Mouse (Mus musculus): Measurements from ENCODE around the gene Dpp6. TPM values are rescaled to one million over a fixed set of nuclear protein-coding genes. Genes with fewer than 3 reads are reported as not detected.
A peak's percentile ranks its signal among the peaks of the same experiment; 100 is the strongest.

Dpp6 gene
- polyA plus RNA-seq, 1 experiment from 2014 or later, result 86.2 TPM

DNA sequence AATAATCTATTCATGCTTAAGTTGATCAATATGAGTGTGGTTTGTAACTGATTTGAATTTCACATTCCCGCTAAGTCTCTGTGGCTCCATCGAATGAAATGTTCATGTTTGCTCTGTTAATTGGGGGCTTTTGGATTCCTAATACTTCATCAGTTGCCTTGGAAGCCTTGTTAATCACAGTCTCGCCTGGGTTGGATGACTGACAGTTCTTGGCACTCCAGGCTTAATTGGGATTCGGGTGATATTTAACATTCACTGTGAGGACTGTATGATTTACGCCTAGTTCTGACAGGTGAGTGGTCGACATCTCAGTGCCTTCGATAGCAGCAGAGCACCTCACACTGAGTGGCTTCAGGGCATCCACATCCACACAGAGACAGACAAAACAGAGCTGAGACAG, 90.1 kb downstream of the Dpp6 start:
- 55% methylated on average over 7 of the region's 7 CpGs for WGBS
- Histone ChIP-seq H3K4me3 (peak overlapping the region; percentile 48), H3K4me1 (replicated peaks) (peaks cover 36% of the 10 kb centered on the region), H3K27me3 (no peaks in the 10 kb centered on the region), H3K27ac (replicated peaks) (no peak overlapping the region), H3K9ac (no peak overlapping the region), H3K4me2 (peak overlapping the region; percentile 67), H3K9me3 (no peaks in the 10 kb centered on the region), H3K36me3 (no peaks in the 10 kb centered on the region)
- no peak for ATAC-seq (ENCODE audit: low FRiP score, low read depth)

DNA sequence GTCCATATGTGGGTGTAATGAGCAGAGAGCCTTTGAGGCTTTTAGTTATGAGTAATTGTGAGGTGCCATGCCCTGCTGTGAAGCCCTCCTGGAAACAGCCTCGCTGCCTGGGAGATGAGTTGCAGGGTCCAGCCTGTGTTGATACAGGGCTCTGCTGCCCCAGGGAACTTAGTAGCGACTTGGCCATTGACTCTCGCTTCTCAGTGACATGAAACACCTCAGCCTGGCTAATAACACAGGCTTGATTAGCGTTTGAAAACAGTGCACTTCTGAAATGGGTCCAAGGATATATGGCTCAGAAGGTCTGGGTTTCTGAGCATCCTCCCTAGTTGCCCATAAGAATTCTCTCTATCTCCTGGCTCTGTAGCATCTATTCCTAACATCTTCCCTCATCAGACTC, 91.6 kb downstream of the Dpp6 start:
- Histone ChIP-seq H3K4me3 (no peak overlapping the region), H3K27ac (replicated peaks) (no peak overlapping the region), H3K9ac (no peak overlapping the region), H3K36me3 (no peaks in the 10 kb centered on the region), H3K9me3 (no peaks in the 10 kb centered on the region), H3K4me1 (replicated peaks) (peaks cover 34% of the 10 kb centered on the region), H3K27me3 (no peaks in the 10 kb centered on the region), H3K4me2 (no peak overlapping the region)
- WGBS, result 62% methylated on average over 4 of the region's 4 CpGs
- no peak for ATAC-seq (ENCODE audit: low FRiP score, low read depth)

DNA sequence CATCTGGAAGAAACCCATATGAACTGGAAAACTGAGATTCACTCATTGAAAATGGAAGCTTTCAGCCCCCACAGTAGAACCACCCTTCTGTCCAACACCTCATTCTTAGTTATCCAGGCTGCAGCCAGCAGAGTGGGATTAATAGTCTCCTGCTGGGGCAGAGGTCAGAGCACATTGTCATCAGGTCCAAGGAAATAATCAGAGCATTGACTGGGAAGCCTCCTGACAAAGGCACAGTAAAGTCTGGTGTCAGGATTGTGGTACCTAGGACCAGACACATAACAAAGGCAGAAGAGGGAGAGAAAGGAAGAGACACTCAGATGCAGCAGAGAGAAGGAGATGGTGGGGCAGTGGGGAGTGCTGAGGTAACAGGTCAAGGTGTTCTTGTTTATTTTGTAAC, 93.3 kb downstream of the Dpp6 start:
- Histone ChIP-seq H3K9me3 (no peaks in the 10 kb centered on the region), H3K27ac (replicated peaks) (no peak overlapping the region), H3K4me2 (no peak overlapping the region), H3K9ac (no peak overlapping the region), H3K36me3 (no peaks in the 10 kb centered on the region), H3K27me3 (no peaks in the 10 kb centered on the region), H3K4me3 (no peak overlapping the region), H3K4me1 (replicated peaks) (peaks cover 23% of the 10 kb centered on the region)
- no peak for ATAC-seq (ENCODE audit: low FRiP score, low read depth)

DNA sequence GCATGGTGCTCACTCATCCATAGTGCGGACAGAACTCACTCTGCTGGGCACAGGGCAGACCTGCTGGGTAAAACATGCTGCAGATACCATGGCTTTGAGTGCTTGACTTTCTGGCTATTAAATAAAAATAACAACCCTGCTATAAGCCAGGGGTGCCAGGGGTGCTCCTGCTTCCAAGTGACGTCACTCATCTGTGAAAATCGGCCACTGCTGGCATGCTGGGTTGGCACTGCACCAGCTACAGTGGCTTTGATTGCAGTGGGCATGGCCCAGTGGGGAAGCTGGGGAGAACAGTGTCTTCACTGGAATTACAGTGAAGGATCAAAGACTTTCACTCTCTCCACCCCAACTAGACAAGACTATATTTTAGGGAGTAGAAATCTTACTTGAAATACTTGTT, 95.0 kb downstream of the Dpp6 start:
- ATAC-seq (ENCODE audit: low FRiP score, low read depth), result no peak
- H3K4me1 ChIP-seq (replicated peaks), result peaks cover 7% of the 10 kb centered on the region
- H3K9me3 ChIP-seq, result no peaks in the 10 kb centered on the region
- H3K27me3 ChIP-seq, result no peaks in the 10 kb centered on the region
- no peak overlapping the region for H3K4me2 ChIP-seq
- H3K4me3 ChIP-seq, result no peak overlapping the region
- no peaks in the 10 kb centered on the region for H3K36me3 ChIP-seq
- H3K9ac ChIP-seq, result no peak overlapping the region
- WGBS, result 71% methylated on average over 3 of the region's 3 CpGs
- no peak overlapping the region for H3K27ac ChIP-seq (replicated peaks)

GRCm38 (mm10) chr5:26918763-26919162, 101.8 kb downstream of the Dpp6 start:
- H3K4me2 ChIP-seq, result no peak overlapping the region
- no peak for ATAC-seq (ENCODE audit: low FRiP score, low read depth)
- H3K4me1 ChIP-seq (replicated peaks), result no peaks in the 10 kb centered on the region
- WGBS, result 89% methylated on average over 3 of the region's 3 CpGs
- no peaks in the 10 kb centered on the region for H3K36me3 ChIP-seq
- H3K4me3 ChIP-seq, result no peak overlapping the region
- no peak overlapping the region for H3K9ac ChIP-seq
- H3K27ac ChIP-seq (replicated peaks), result no peak overlapping the region
- no peaks in the 10 kb centered on the region for H3K27me3 ChIP-seq
- H3K9me3 ChIP-seq, result no peaks in the 10 kb centered on the region

DNA sequence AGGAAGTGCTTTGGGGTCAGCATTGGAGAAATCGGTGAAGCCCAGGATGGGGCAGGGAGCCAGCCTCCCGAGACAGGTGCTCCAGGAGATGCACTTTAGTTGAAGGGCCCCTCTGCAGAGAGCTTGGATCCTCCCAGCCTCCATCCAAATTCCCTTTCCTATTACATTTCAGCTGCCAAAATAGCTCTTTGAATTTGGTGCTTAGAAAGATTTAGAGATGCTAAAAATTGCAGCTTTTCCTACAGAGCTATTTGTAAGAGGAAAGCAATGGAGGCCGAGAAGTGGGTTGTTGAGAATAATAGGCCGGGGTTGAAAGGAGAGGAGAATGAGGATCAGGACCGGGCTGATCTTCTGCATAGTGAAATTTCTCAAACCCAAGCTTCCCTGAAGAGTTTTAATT, 107.5 kb downstream of the Dpp6 start:
- WGBS, result 89% methylated on average over 5 of the region's 5 CpGs
- ATAC-seq (ENCODE audit: low FRiP score, low read depth), result no peak
- no peak overlapping the region for H3K4me2 ChIP-seq
- no peaks in the 10 kb centered on the region for H3K27me3 ChIP-seq
- no peaks in the 10 kb centered on the region for H3K36me3 ChIP-seq
- H3K4me3 ChIP-seq, result no peak overlapping the region
- no peak overlapping the region for H3K27ac ChIP-seq (replicated peaks)
- H3K4me1 ChIP-seq (replicated peaks), result no peaks in the 10 kb centered on the region
- no peaks in the 10 kb centered on the region for H3K9me3 ChIP-seq
- no peak overlapping the region for H3K9ac ChIP-seq

- H3K27ac ChIP-seq (replicated peaks), result no peak overlapping the region
- H3K9ac ChIP-seq, result no peak overlapping the region
- WGBS, result 41% methylated on average over 3 of the region's 3 CpGs
- no peaks in the 10 kb centered on the region for H3K36me3 ChIP-seq
- no peaks in the 10 kb centered on the region for H3K9me3 ChIP-seq
- no peak for ATAC-seq (ENCODE audit: low FRiP score, low read depth)
- H3K4me3 ChIP-seq, result no peak overlapping the region
- H3K4me2 ChIP-seq, result no peak overlapping the region
- H3K27me3 ChIP-seq, result no peaks in the 10 kb centered on the region
- H3K4me1 ChIP-seq (replicated peaks), result no peaks in the 10 kb centered on the region
These were observed 115.6 kb downstream of the Dpp6 start for GRCm38 (mm10) chr5:26932413-26933122.

DNA sequence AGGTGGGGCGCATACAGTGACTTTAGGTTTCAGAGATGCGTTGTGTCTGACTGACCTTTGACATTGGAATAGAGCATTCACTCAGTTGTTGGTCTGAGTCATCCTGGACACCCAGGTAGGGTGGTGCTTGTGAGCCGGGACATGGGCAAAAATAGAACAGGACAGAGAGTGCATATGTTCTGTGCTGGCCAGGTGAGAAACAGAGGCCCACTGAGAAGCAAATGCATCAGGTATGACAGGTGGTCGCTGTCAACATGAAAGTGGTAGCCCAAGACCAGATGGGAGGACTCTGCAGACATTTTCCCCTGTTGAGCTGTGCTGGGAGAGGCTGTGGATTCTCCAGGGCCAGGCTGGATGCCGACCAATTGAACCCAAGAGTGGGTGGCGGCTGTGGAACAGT, 117.9 kb downstream of the Dpp6 start:
- Histone ChIP-seq H3K9me3 (no peaks in the 10 kb centered on the region), H3K4me3 (no peak overlapping the region), H3K27ac (replicated peaks) (no peak overlapping the region), H3K4me2 (no peak overlapping the region), H3K36me3 (no peaks in the 10 kb centered on the region), H3K9ac (no peak overlapping the region), H3K4me1 (replicated peaks) (no peaks in the 10 kb centered on the region), H3K27me3 (no peaks in the 10 kb centered on the region)
- WGBS, result 88% methylated on average over 6 of the region's 6 CpGs
- no peak for ATAC-seq (ENCODE audit: low FRiP score, low read depth)

DNA sequence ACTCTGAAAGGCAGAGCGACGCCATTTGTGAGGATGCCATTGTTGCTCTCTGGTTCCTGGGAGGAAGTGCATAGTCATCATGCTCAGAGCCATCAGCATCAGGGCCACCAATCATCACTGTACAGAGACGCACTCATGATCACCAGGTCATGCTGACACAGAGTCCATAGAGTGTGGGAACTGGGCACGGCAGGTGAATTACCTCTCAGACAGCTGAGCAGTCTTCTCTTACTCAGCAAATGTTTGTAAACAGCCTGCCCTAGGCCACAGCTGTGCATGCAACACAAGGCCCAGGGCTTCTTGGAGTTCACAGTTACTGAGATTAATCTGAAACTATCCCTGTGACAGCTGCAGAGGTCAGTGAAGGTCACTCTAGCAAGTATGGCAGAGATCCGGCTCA, 124.5 kb downstream of the Dpp6 start:
- no peaks in the 10 kb centered on the region for H3K27me3 ChIP-seq
- H3K4me3 ChIP-seq, result no peak overlapping the region
- H3K9ac ChIP-seq, result no peak overlapping the region
- H3K9me3 ChIP-seq, result no peaks in the 10 kb centered on the region
- 81% methylated on average over 5 of the region's 5 CpGs for WGBS
- H3K4me2 ChIP-seq, result no peak overlapping the region
- peaks cover 9% of the 10 kb centered on the region for H3K4me1 ChIP-seq (replicated peaks)
- ATAC-seq (ENCODE audit: low FRiP score, low read depth), result no peak
- H3K36me3 ChIP-seq, result no peaks in the 10 kb centered on the region
- no peak overlapping the region for H3K27ac ChIP-seq (replicated peaks)

DNA sequence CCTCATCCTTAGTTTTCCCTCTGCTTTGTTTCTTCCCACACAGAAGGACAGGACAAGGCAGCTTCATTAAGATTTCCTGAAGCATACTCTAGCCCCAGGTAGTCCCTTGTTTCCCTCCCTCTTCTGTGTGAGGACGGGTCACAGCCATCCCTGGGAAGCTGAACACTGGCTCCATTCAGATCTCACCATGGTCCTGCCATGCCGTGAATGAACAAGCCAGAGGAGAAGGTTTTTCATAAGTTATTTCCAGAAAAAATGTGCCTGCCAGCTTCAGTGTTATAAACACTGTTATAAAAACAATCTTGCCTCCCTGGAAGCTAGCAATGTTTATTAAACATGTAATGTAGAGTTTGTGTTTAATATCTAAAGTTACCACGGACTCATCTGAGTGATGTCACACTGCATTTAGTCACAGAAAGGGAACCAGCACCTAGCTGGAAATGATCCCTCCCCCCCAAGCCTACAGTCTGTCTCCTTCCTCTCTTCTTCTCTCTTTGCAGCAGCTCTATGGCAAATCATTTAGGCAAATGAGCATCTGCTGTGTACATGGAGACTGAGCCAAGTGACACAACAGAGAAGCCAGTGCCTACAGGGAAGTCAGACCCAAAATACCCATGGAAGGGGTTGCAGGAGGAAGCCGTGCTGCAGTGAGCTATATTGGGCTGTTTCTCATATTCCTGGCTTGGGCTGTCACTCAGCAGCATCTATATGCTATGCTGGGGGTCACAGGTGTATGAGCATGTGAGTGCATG, 128.3 kb downstream of the Dpp6 start:
- Histone ChIP-seq H3K4me1 (replicated peaks) (peaks cover 9% of the 10 kb centered on the region), H3K36me3 (no peaks in the 10 kb centered on the region), H3K4me2 (no peak overlapping the region), H3K9ac (no peak overlapping the region), H3K4me3 (no peak overlapping the region), H3K9me3 (no peaks in the 10 kb centered on the region), H3K27ac (replicated peaks) (0 out of 2 replicates have a peak overlapping the region, but pooled peaks have one; percentile 18), H3K27me3 (no peaks in the 10 kb centered on the region)
- ATAC-seq (ENCODE audit: low FRiP score, low read depth), result peak; percentile 75; the same call in 1 of the 2 replicates
- 46% methylated on average over 4 of the region's 4 CpGs for WGBS

- Histone ChIP-seq H3K9ac (no peak overlapping the region), H3K4me2 (no peak overlapping the region), H3K27ac (replicated peaks) (no peak overlapping the region), H3K27me3 (no peaks in the 10 kb centered on the region), H3K36me3 (no peaks in the 10 kb centered on the region), H3K9me3 (no peaks in the 10 kb centered on the region), H3K4me1 (replicated peaks) (no peaks in the 10 kb centered on the region), H3K4me3 (no peak overlapping the region)
- 63% methylated on average over 6 of the region's 6 CpGs for WGBS
- ATAC-seq (ENCODE audit: low FRiP score, low read depth), result no peak
These were observed 153.1 kb downstream of the Dpp6 start for GRCm38 (mm10) chr5:26969941-26970590.

- H3K4me3 ChIP-seq, result no peak overlapping the region
- no peak overlapping the region for H3K9ac ChIP-seq
- no peaks in the 10 kb centered on the region for H3K27me3 ChIP-seq
- WGBS, result 11% methylated on average over 4 of the region's 4 CpGs
- H3K36me3 ChIP-seq, result no peaks in the 10 kb centered on the region
- H3K4me2 ChIP-seq, result no peak overlapping the region
- H3K27ac ChIP-seq (replicated peaks), result no peak overlapping the region
- no peaks in the 10 kb centered on the region for H3K9me3 ChIP-seq
- no peak for ATAC-seq (ENCODE audit: low FRiP score, low read depth)
- no peaks in the 10 kb centered on the region for H3K4me1 ChIP-seq (replicated peaks)
These were observed 156.2 kb downstream of the Dpp6 start for GRCm38 (mm10) chr5:26973166-26973565.

Measured in hindbrain, embryonic 15.5 days (tissue).